Mouse (Mus musculus): ENCODE measurements around the gene Usp20.

The Usp20 gene

DNA sequence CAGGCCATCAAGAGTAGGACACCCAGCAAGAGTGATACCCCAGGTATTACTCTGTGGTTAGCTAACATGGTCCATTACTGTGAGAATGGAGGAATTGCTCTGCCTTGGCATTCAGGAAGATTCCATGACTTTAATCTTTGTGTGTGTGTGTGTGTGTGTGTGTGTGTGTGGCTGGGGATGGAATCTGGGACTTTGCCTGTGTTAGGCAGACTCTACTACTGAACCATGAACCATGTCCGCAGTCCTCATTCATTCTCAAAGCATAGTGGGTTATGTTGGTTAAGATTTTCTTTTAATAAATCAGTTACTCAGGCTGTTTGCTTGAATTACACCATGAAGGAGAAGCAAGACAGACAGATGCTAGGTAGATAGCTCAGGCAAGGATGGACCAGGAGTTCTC is 61.8 kb downstream of the Usp20 start:
- no peak for DNase-seq

DNA sequence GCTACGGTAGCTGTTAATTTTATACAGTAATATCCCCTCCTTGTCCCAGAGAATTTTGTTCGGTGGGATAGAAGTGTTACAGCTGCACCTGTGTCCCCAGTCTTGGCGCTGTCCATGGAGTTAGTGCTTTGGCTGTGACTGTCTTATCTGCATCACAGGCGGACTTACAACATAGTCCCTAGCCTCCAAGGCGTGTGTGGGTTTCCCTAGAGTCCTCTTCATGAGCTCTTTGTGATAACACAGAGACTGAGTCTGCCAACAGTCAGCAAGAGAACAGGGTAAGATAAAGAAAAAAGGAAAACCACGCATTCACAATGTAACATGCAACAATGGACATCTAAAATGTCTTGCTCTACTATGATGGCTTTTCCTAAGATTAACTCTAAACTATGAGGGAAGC is 66.0 kb downstream of the Usp20 start:
- no peak for DNase-seq

DNA sequence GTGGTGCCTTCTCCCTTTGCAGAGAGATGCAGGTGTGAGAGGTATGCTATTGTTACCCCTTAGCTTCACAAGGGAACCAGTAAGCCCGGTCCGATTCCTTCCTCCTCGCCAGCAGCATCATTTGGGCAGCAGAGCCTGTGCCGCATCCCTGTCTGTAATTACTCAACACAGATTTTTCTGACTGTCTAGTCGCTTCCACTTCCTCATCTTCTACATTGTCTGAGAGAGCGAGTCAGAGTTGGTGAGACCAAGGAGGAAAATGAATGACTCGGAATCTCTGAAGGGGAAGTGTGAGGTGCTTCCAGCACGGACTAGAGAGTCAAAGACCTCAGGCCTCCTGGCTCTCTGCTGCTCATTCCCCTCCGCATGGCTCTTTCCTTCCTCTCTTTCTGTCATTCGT is 70.4 kb downstream of the Usp20 start:
- no peak for DNase-seq

DNA sequence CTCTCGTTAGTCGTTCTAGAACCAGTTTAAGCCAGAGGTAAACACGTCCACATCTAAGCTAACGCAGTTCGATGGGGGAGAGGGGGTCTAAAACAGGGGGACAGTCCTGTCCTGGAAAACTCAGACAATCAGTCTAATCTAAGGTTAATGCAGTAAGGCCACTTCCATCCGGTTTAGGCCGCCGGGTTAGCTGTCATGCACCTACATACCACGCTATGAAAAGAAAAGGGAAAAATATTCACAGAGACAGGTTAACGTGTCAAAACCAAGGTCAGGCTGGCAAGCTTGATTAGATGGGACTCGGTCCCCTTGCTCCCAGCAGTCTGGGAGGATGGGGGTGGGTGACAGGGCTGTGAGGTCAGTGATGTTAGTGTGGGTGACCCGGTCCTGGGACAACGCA is 71.3 kb downstream of the Usp20 start:
- DNase-seq, result no peak

DNA sequence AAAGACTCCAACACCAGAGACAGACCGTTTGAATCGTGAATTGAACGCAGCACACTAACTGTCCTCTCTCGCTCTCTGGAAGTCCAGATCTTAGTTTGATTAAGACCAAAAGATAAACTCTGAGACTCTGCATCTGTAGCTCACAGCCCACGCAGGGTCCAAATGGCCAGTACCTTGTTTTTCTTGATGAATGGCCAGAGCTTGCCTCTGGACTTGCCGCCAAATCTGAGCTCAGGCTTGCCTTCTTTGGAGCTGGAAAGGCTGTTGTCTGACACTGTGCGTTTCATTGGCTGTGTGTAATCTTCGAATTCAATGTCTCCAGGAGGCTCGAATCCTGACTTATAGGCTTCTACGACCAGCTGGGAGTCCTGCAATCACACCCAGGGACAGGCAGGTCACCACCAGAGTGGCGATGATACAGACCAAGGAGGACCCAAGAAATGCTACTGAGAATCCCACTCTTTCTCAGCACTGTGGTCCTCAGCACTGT is 71.8 kb downstream of the Usp20 start:
- no peak for DNase-seq

DNA sequence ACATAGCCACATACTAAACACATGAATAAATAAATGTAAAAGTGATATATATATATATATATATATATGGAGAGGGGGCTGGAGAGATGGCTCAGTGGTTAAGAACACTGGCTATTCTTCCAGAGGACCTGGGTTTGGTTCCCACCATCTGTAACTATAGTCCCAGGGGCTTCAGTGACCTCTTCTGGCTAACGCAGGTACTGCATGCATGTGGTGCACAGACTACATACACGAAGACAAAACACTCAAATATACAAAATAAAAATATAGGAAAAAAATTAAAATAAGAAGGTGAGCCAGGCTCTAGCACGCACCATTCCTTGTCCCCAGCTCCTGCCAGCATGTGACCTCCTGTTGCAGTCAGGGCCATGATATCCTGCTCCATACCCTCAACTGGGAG is 74.0 kb downstream of the Usp20 start:
- no peak for DNase-seq

DNA sequence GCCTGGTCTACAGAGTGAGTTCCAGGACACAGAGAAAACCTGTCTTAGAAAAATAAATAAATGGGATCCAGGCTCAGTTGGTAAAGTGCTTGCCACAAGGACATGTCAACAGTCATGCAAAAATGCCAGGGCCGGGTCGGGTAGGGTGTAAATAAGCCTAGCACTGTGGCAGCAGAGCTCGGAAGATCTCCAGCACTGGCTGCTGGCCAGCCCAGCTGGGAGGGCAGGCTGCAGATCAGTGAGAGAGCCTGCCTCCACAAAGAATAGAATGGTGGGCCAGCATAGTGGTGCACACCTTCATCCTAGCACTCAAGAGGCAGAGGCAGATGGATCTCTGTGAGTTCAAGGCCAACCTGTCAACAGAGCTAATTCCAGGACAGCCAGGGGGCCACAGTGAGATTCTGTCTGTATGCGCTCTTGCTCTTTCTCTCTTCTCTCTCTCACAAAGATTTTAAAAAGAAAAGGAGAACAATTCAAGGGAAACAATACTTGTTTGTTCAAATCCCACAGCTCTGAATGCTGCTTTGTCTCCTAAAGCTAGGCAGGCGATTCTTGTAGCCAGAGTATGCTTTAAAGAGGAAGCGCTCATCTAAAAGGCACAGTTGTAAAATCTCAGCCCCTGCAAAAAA is 75.6 kb downstream of the Usp20 start:
- DNase-seq, result peak; percentile 84 to 89

DNA sequence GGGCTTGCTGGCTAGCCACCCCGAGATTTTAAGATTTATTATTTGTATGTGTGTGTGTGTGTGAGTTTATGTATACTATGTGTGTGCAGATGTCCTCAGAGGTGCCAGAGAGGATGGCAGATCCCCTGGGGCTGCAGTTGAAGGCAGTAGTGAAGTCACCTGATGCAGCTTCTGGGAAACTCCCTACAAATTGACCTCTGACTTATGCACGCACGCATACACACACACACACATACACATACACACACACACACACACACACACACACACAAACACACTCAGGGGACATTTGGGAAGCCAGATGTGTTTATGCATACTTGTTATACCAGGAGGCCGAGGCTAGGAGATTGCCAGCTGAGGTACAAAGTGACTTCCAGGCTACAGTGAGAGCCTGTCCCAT is 76.4 kb downstream of the Usp20 start:
- no peak for DNase-seq

DNA sequence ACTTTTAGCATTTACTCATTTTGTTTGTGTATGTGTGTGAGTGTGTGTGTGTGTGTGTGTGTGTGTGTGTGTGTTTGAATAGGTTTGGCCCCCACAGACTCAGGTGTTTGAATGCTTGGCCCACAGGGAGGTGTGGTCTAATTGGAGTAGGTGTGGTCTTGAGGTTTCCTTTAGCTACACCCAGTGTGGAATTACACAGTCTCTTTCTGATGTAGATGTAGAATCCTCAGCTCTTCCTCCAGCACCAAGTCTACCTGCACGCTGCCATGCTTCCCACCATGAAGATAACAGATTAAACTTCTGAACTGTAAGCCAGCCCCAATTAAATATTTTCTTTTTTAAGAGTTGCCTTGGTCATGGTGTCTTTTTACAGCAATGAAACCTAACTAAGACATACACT is 78.2 kb downstream of the Usp20 start:
- DNase-seq, result no peak

DNA sequence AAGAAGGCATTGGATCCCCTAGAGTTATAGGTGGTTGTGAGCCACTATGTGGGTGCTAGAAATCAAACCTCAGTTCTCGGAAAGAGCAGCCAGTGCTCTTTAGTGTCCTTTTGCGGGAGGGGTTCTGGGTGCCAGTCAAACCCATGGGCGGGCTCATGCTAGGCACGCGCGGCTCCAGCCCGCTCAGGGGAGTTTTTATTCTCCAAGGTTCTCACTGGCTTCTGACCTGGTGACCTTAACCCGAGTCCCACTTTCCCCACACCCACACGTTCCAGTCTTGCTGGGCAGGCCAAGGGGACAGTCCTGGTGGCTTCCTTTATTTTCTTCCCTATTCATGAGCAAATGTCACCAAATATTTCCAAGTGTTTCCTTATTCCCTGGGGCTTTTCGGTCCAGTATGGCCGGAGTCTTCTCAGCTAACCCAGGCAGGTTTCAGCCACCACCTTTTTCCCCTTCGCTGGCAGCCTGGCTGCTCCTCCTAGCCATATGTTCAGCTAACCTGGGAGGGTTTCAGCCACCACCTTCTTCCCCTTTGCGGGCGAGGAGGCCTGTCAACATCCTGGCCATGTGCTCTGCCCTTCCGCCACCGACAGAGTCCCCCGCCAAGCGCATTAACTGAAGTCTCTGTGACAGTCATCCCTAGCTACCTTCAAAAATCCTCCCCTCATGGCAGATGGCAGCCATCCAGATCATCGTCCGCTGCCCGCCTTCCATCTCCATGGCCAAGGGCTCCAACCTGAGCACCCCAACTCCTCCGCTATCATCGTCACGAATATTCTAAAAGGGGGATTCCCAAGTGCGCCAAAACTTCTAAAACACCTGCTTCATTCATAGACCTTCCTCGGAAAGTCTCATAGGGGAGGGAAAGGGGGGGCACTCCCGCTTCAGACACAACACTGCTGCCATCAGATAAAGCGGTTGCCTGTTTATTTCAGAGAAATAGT is 79.0 kb downstream of the Usp20 start:
- peak; percentile 92 to 94 for DNase-seq

DNA sequence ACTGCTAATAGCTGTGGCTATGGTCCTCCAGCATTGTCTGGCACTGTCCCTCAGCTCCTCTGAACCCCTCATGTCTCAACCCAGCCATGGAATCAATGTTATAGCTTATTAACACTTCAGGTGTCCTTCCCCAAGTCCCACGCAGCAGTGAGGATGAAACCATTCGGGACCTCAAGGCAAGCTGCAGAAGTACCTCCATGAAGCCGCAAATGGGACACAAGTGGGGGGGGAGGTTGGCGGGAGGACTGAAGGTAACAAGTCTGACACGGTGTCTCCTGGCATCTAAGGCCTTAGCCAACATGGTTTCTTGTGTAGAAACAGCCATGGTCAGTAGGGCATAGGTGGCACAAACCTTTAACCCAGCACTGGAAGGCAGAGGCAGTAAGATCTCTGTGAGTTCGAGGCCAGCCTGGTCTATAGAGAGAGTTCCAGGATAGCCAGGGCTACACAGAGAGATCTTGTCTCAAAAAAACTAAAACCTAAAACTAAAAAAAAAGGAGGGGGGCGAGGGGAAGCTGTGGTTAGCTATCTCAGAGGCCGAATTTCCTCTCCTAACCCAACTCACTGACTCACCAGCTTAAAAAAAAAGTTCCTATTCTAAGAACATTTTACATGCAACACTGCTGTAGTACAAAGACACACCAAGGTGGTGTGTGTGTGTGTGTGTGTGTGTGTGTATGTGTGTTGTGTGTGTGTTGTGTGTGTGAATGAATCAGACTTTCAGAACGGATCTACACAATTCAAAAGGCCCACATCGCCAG is 80.0 kb downstream of the Usp20 start:
- DNase-seq, result peak; percentile 46 to 49

DNA sequence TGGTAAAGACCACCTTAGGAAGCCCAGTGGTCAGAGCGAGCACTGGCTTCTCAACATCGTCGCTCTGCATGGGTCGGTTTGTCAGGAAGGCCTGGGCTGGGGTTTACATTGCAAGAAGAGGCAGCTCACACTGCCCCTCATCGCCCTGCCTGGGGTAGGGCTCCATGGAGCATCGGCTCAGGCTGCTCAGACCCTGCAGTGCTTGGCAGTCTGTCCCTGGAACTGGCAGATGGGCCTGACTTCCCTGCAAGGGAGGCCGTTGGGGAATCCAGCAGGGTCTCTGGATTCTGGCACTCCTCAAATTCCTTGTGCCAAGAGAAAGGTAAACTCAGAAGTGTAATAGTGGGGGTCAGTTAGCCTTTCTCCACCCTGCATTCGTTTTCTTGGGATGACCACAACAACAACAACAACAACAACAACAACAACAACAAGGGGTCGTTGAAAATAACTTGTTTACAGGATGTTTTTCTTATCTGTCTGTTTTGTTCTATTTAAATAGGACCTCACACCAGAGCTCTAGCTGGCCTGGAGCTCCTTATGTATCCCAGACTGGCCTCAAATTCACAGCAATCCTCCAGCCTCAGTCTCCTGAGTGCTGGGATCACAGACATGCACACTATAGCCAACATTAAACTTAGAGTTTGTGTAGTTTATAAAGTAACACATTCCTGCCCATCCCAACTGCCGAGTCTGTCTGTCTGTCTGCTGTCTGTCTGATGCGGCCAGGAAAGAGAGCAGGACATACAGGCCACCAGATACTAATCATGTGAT is 84.1 kb downstream of the Usp20 start:
- peak; percentile 95 for DNase-seq

DNA sequence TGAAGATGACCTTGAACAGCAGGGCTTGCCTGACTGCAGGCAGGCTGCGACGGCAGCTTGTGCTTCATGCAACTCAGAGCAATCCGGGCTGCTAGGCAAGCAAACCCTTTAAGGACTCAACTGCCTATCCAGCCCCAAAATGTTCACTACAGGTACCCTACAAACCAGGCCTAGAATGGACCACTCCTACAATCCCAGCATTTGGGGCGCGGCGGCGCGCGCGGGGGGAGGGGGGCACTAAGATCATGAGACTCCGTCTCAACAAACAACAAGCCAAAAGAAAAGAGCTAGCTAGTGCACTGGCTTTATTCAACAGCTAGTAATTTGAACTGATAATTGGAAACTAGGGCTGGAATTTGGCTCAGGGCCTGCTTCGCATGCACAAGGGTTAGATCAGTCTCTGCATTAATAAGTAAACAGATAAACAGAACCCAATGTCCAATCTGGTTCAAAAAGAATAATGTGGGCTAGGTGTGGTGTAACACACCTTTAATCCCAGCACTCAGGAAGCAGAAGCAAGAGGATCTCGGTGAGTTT is 85.0 kb downstream of the Usp20 start:
- peak in 1 of 2 experiments; percentile 54 for DNase-seq

DNA sequence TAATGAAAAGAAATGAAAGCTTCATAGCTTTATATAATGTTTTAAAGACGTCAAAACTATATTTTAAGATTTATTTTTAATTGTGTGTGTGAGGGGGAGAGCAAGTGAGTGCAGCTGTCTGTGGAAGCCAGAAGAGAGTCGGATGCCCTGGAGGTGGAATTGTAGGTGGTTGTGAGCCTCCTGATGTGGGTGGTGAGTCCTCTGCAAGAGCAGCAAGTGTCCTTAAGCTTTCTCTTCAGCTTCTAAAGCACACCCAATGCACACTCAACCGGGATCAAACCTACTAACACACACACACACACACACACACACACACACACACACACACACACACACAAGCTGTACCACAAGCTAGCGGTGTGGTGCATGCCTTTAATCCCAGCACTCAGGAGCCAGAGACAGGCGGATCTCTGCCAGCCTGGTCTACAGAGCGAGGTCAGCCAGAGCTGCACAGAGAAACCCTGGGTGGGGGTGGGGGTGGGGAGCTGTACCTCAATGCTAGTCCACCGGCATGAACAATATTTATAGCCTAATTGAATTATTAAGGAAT is 85.7 kb downstream of the Usp20 start:
- no peak for DNase-seq

DNA sequence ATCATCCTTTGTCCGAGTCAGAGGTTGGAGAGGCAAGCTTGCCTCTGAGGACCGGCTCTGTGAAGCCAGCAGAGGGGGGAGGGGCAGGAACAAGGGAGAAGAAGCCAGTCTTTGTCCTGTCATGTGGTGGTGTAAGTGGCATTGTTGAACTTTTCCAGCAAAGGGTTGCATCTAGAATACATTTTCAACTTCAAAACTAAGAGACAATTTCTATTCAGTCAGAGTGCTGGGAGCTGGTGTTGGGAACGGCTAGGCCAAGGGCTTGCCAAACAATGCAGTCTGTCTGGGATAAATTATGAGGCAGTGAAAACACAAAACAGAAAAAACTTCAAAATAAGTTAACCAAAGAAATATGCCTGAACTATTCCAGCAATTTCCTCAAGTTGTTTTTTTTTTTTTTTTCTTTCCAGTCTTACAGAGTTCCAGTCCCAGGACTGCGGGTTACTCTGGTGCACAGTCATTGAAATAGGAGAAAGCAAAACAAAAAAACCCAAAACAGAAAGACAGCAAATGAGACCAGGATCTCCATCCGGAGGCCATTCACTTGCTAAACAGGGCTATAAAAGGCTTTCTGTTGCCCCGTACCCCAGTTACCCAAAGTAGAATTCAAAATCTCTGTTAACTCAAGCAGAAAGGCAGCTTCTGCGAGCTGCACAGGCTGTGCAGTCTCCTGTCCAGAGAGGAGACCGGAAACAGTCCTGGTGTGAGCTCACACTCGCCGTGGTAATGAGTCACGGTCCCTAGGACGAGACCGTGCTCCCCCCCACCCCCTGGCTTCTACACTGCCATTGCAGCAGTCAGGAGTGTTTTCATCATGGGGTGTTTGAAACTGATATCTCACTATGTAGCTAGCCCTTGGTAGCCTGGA is 86.4 kb downstream of the Usp20 start:
- DNase-seq, result peak; percentile 65 to 80

DNA sequence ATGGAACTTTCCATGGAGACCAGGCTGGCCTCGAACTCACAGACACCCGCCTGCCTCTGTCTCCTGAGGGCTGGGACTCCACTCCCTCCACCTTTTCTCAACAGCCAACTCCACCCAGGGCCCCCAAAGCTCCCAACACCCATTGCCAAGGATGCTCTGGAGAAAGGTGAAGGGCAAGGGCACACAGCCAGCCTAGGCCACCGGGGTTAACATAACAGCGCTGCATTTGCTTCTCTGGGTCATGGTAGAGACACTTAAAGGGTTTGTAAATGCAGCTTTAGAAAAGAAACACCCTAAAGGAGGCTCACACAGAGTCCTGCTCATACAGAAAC is 87.0 kb downstream of the Usp20 start:
- DNase-seq, result no peak

DNA sequence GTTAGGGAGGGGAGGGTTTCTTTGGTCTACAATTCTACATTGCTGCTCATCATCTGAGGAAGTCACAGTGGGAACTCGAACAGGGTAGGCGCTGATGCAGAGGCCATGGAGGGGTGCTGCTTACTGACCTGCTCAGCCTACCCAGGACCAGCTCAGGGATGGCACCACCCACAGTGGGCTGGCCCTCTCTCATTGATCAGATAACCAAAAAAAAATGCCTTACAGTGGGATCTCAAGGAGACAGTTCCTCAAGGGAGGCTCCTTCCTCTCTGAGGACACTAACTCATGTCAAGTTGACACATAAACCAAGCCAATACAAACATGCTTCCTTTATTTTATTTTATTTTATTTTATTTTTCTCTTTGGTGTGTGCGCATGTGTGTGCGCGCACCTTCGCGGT is 87.4 kb downstream of the Usp20 start:
- DNase-seq, result no peak

All from cerebellum, postnatal 25 days (tissue).